Mouse (Mus musculus) kidney, adult 2 months (tissue): ENCODE results near the gene Cyb5b.

ENCODE experiments used
- CTCF ChIP-seq: fragments of 200-500 bp; conservative IDR thresholded peaks from 2 replicates; pipeline ENCODE4 v1.5.1; 2011; ENCODE audit warnings: low read depth, mild to moderate bottlenecking, control low read depth, low read length, moderate library complexity, mixed read lengths; ENCODE audit not compliant: insufficient read depth, insufficient read length
- POLR2A ChIP-seq: fragments of 200-500 bp; IDR thresholded peaks from one replicate; pipeline ENCODE4 v1.6.1; 2011; ENCODE audit warnings: low read depth, low read length, control low read depth

DNA sequence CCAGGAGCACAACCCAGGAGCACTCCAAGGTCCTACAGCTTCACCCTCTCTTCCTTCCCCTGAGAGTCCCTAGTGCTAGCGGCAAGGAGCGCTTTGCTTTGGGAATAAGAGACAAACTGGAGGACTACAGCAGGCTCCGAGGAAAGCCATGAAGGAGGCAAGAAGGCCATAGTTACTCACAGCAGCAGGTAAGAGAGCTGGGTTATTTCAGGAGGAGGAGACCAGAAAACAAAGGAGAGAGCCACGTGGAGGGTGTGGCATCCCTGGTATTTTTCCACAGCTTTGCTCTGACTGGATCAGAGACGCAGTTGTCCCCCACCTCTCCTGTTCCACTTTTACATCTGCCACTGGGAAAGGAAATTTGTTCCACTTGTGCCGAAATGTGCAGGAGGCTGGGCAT, 16.6 kb upstream of the Cyb5b start:
- TF ChIP-seq POLR2A (no peak), CTCF (no peak)
